Mouse (Mus musculus) Patski (cell line): Measurements from ENCODE around the gene Krt81. TPM values are rescaled to one million over a fixed set of nuclear protein-coding genes. Genes with fewer than 3 reads are reported as not detected.

ENCODE experiments used
- ATAC-seq: fragments of 100-300 bp; one replicate; pipeline ENCODE4 v1.8.0; 2021
- CTCF ChIA-PET: fragments of 350-600 bp; sonication (Branson Sonifier 250); formaldehyde crosslinking; loops from one replicate; lab custom pipeline; 2022; ENCODE audit warnings: inconsistent platforms; lab: Charles Lee
- POLR2A ChIA-PET: fragments of 350-600 bp; sonication (Branson Sonifier 250); formaldehyde crosslinking; loops from one replicate; lab custom pipeline; 2022; ENCODE audit warnings: antibody characterized with exemption, inconsistent platforms; lab: Charles Lee
- DNase-seq: peaks from one replicate; pipeline ENCODE4 v3.0.0-alpha.2; 2011; ENCODE audit warnings: low read depth, low spot score
- H3K27me3 ChIP-seq: fragments of 371-371 bp; one replicate; pipeline ENCODE4 v1.5.1; 2021
- CTCF ChIP-seq: fragments of 100-300 bp; IDR thresholded peaks from one replicate; pipeline ENCODE4 v1.5.1; 2021
- in situ Hi-C: fragments of 300-500 bp; cut with MboI; formaldehyde crosslinking; loops from 3 replicates; pipeline ENCODE4 v1.11.1; 2018; ENCODE audit warnings: low pct_unique_long_range_greater_than_20kb, mixed read lengths
- polyA plus RNA-seq: library from polyadenylated mRNA; unstranded; gene quantifications from one replicate; pipeline ENCODE4 v1.2.3, GENCODE M21; 2021

The Krt81 gene
- not detected for polyA plus RNA-seq

DNA sequence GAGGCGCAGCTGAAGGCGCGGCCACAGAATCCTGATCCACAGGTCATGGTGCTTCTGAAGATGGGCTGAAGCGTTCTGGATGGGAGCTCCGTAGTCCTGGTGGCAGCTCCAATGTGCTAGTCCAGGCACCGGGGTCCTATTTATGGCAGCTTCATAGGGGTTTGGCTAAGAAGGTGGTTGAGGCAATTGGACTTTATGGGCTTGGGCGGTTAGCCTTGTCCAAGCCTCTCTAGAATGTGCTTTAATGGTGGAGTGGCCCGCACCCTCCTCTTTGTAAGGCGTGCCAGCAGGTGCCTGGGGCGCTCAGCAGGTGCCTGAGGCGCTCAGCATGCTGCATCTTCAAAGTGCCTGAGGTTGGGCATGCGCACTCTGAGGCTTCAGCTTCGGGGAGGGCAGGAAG, at the start of gene Krt81:
Gene Krt81 (minus strand): TSS at position 101 of the 400 bp plus-strand sequence.
- ATAC-seq, result no peak
- CTCF ChIA-PET, result no interaction called here

DNA sequence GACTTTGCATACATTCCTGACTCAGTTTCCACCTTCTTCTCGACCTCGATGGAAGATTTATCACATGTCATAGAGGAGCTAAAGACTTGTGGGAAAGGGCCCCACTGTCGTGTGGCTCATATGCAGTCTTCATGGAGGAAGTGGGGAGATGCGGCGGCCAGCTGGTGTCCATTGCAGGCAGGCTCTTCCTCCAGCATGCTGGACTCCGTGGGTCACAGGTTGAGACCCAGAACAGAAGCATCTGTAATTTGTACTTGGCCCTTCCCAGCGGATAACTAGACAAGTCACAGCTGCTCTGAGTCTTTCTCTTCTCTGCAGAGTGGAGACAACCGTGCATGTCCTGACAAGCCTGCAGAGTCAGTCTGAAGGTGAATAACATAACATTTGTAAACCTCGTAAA, 44.7 kb upstream of the Krt81 start:
- CTCF ChIA-PET, result no interaction called here
- DNase-seq (no peak), ATAC-seq (no peak)
- in situ Hi-C loops, result no loop called here
- TF ChIP-seq CTCF, result no peak
- no peaks in the 10 kb centered on the region for H3K27me3 ChIP-seq
- POLR2A ChIA-PET, result no interaction called here

More for the DNA sequence above, at the start of gene Krt81:
- POLR2A ChIA-PET, result no interaction called here
- no peak for DNase-seq
- no peak for TF ChIP-seq CTCF
- H3K27me3 ChIP-seq, result no peaks in the 10 kb centered on the region
- in situ Hi-C loops, result no loop called here

DNA sequence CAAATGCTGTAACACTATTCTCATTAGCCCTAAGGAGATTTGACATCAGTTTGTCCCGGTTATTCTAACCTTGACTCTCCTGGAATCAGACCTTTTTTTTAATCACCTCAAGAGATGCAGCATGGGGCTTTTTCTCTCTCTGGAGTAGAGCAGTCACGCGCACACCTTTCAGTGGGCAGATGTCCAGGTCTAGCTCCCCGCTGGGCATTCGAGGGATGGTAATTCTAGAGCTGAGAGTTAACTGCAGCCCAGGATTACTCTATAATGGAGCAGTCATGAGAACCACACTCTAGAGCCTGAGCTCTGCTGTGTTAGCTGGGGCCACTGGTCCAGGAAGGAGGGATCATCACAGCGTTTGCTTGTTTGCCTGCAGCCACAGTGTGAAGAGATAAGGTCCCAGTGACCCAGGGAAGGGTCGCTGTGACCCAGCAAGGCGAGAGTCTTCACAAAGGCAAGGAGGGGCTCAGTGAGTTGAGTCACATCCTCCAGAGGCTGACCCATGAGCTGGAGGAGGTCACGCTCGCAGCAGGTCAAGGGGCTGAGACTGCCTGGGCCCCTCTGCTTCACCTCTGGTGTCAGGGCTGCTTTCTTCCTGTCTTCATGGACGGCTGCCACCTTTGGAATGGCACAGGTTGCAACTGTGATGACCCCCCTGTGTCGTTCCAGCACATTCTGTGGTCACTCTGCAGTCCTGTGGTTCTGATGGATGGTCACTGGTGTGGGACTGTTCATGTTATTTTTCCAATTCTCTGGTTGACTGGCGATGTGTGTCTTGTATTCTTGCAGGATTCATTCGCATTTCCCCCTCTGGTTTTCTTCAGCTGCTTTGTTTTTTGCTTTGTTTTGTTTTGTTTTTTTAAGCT, 43.6 kb upstream of the Krt81 start:
- TF ChIP-seq CTCF, result no peak
- peak; percentile 41 for DNase-seq
- CTCF ChIA-PET, result interaction anchor here (1.3 kb wide), 1 partner anchor 14 kb away, joined by 6 read pairs; no protein-coding TSS in a partner anchor
- H3K27me3 ChIP-seq, result no peaks in the 10 kb centered on the region
- in situ Hi-C loops, result no loop called here
- peak; percentile 76 for ATAC-seq
- POLR2A ChIA-PET, result interaction anchor here (1.3 kb wide), 1 partner anchor 10 kb away, joined by 6 read pairs; no protein-coding TSS in a partner anchor

DNA sequence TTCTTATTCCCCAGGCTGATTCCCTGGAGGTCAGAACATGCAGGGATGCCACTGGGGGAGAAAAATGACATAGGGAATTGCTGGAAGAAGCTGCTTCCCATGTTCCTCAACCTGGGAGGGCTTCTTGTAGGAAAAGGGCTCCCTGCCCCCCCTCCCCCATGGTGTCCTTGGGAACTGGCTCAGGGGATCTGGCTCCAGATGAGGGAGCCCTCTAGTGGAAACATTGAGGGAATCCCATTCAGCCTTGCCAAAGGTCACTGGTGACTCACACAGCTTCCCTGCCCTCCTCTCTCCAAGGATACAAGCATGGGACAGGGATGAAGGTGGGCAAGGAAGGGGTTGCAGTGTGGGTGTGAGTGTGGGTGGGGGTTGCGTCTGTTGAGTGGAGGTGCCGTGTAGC, 33.6 kb upstream of the Krt81 start:
- in situ Hi-C loops, result loop anchor here (5.0 kb wide), 2 partner anchors 40 to 155 kb away; no protein-coding TSS in a partner anchor
- DNase-seq (peak; percentile 27), ATAC-seq (peak; percentile 47)
- no peaks in the 10 kb centered on the region for H3K27me3 ChIP-seq
- no peak for TF ChIP-seq CTCF
- ChIA-PET CTCF (interaction anchor here (0.8 to 3.5 kb wide), 11 partner anchors 11 to 487 kb away, joined by 3 to 23 read pairs (median 3); partner anchors contain the start of genes Krt80 and Krt86), POLR2A (interaction anchor here (1.4 kb wide), 1 partner anchor 10 kb away, joined by 6 read pairs; no protein-coding TSS in a partner anchor)

DNA sequence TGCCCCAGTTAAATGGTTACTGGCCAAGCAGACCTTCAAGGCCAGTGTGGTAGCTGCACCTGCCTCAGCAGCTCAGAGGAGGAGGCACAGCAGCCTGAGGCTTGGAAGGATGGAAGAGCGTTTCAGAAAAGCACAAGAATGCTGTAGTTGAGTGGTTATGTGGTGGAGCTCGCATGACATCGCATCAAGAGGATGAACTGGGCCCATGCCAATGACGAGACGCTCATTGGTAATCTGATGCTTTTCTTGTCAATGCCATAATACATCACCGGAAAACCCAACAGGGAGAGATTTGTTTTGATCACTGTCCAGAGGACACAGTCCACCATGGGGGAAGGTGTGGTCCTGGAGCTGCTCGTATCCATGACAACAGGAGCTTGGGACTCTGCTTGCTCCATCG, 31.7 kb upstream of the Krt81 start:
- ATAC-seq (no peak), DNase-seq (no peak)
- TF ChIP-seq CTCF, result no peak
- H3K27me3 ChIP-seq, result no peaks in the 10 kb centered on the region
- in situ Hi-C loops, result loop anchor here (5.0 kb wide), 2 partner anchors 38 to 153 kb away; no protein-coding TSS in a partner anchor
- ChIA-PET POLR2A (no interaction called here), CTCF (interaction anchor here (1.1 to 3.5 kb wide), 3 partner anchors 108 to 157 kb away, joined by 3 to 23 read pairs (median 4); no protein-coding TSS in a partner anchor)

DNA sequence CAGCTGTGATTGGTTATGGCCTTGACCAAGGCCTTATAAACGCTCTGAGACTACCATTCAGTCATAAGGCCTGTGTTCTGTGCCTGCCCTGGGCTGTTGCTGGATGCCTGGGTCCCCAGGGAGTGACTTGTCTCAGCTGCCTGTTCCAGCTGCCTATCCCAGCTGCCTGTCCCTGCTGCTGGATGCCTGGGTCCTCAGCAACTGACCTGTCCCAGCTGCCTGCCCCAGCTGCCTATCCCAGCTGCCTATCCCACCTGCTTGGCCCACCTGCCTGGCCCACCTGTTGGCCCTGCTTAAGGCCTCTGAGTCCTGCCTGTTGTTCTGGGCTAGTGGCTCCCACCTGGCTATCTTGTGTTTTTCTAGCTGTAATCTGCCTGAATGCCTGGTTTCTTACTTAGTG, 30.7 kb upstream of the Krt81 start:
- ChIA-PET POLR2A (no interaction called here), CTCF (no interaction called here)
- no peak for TF ChIP-seq CTCF
- ATAC-seq (no peak), DNase-seq (no peak)
- in situ Hi-C loops, result no loop called here
- H3K27me3 ChIP-seq, result no peaks in the 10 kb centered on the region

DNA sequence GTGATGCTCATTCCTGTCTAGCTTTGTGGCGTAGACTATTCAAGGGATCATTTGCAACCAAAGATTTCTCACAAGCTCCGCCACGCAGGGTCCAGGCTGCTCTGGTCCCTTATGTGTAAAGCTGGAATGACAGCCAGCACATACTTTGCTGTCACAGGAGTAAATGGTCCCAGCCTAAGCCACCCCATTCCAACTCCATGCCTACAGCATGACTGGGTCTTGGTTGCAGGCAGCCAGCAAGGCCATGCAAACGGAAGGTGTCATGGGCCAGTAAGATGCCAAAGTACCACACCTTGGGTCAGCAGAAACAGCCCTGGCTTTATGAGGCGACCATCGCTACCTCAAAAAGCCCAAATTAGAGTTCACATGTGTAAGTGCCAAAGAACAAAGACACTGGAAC, 30.2 kb upstream of the Krt81 start:
- ATAC-seq, result no peak
- no peak for DNase-seq
- no peak for TF ChIP-seq CTCF
- POLR2A ChIA-PET, result no interaction called here
- H3K27me3 ChIP-seq, result no peaks in the 10 kb centered on the region
- CTCF ChIA-PET, result interaction anchor here (1.8 kb wide), 1 partner anchor 13 kb away, joined by 6 read pairs; no protein-coding TSS in a partner anchor
- in situ Hi-C loops, result no loop called here

DNA sequence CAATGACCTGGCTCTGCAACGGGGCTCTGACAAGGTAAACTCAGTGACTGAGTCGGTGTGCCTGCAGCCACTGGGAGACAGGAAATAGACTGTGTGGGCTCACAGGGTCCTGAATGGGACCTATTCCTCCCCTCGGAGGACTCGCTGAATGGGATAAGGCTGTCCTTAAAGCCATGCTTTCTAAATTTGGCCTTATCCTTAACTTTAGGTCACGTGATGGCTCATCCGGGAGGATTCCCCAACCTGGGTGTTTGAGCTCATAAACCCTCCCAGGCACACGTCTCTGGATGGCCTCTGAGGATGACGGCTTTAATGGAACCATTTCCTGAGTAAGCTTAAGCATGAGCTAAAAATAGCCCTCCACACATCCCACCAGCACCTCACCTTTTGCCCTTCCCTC, 29.2 kb upstream of the Krt81 start:
- DNase-seq (no peak), ATAC-seq (no peak)
- ChIA-PET POLR2A (no interaction called here), CTCF (interaction anchor here (0.9 to 1.8 kb wide), 2 partner anchors 14 to 165 kb away, joined by 4 to 6 read pairs; no protein-coding TSS in a partner anchor)
- H3K27me3 ChIP-seq, result no peaks in the 10 kb centered on the region
- in situ Hi-C loops, result no loop called here
- TF ChIP-seq CTCF, result no peak

DNA sequence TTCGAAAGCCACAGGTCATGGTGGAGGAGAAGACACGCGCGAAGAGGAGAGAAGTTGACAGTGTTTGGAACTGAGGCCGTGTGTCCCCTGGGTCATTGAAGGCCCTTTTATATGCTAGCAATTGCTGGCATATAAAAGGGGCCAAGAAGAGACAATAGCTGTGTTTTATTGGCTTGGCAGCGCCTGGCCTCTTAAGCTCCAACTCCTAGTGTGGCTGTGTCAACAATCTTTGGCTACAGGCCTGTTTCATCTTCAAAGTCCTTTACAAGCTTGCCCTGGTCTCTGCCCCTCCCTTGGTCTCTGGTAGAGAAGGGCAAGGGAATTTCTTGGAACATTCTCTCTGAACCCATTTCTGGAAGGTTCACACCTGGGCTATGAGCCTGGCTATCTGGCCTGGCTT, 27.9 kb upstream of the Krt81 start, which contains the start of gene Krt83:
Gene Krt83 (minus strand): TSS at position 82 of the 400 bp plus-strand sequence.
- CTCF ChIA-PET, result no interaction called here
- in situ Hi-C loops, result no loop called here
- no peak for TF ChIP-seq CTCF
- DNase-seq (no peak), ATAC-seq (no peak)
- H3K27me3 ChIP-seq, result no peaks in the 10 kb centered on the region
- POLR2A ChIA-PET, result no interaction called here

DNA sequence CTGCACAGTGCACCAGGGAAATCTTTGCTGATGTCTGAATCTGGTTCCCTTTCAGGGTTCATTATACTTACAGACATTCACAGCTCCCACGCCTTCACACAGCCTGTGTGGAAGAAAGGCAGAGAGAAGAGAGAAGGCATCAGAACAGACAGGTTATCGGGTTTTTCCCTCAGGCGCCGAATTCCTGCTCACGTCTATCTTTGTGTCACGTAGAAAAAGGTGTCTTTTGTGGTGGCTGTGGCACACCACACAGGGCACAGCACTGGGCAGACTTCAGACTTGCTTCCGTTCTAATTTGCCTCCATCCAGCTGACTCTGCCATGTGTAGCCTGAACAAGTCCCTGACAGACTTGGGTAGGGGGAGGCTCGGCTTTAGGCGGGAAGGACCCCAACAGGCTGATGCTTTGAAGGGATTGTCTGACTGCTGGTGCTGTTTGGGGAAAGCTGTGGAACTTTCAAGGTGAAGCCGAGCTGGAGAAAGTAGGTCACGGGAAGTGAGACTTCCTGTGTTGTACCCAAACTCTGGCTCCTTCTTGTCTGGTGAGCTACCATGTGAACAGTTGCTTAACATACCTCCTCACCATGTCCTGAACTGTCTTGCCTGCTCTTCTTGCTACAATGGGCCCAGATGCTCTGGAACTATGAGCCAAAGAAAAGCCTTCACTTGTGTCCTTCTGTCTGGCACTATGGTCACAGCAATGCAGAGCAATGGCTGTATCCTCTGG, 22.5 kb upstream of the Krt81 start:
- ChIA-PET POLR2A (no interaction called here), CTCF (interaction anchor here (0.8 kb wide), 1 partner anchor 12 kb away, joined by 3 read pairs; no protein-coding TSS in a partner anchor)
- no peaks in the 10 kb centered on the region for H3K27me3 ChIP-seq
- ATAC-seq, result no peak
- TF ChIP-seq CTCF, result no peak
- DNase-seq, result no peak
- in situ Hi-C loops, result no loop called here
